Mouse (Mus musculus): ENCODE measurements around the gene Exoc3l2.
"Not testable (repeated sequence)": the region's sequence is repeated elsewhere in the genome, so short reads cannot be mapped to it uniquely, and the experiment has no call there.

Exoc3l2 gene

DNA sequence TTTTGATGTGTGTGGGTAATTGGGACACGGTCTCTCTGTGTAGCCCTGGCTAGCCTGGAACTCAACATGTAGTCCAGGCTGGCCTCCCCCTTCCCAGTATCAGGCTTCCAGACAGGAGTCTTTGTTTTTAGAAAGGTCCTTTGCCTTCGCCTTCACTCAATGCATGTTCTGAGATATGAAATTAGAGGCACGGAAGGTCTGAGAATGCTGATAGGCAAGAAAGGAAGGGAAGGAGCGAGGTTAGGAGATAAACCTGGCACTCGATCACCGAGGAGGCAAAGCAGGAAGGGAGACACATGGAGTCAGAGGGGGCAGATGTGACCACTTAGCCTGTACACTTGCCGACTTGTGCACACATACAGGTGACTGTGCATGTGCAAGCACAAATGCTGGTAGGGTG, 23.4 kb downstream of the Exoc3l2 start:
- DNase-seq (ENCODE audit: low spot score in 2 of 2), result no peak

DNA sequence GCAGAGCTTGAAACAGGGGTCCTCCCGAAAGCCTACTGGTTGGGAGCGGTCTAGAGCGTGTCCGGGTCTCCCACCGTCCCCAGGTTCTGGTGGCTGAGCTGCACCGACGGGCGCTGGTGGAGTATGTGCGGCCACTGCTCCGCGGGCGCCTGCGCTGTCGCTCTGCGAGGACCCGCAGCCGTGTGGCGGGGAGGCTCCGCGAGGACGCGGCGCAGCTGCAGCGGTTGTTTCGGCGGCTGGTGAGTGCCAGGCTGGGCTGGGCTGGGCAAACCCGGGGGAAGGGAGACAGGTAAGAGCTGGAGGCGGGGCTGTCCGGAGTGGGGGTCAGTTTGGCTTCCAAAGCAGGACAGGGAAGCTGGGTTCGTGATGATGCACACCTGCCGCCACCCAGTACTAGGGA, 26.4 kb downstream of the Exoc3l2 start:
- DNase-seq (ENCODE audit: low spot score in 2 of 2), result no peak

DNA sequence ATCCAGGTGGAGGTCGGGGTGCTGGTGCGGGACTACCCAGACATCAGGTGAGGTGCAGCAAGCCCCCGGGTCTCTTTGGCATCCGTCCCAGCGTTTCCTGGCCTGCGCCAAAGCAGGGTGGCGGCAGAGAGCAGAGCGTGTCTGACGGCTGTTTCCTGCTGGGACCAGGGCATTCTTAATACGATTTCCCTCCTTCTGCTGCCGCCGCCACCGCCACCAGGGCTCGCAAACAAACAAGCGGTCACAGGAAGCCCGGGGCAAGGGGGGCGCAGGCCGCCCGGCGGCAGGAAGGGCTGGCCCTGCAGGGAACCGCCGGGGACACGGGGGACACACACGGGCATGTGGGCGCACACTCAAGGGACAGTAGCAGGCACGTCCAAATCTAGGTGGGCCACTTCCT, 28.6 kb downstream of the Exoc3l2 start:
- no peak for DNase-seq (ENCODE audit: low spot score in 2 of 2)

DNA sequence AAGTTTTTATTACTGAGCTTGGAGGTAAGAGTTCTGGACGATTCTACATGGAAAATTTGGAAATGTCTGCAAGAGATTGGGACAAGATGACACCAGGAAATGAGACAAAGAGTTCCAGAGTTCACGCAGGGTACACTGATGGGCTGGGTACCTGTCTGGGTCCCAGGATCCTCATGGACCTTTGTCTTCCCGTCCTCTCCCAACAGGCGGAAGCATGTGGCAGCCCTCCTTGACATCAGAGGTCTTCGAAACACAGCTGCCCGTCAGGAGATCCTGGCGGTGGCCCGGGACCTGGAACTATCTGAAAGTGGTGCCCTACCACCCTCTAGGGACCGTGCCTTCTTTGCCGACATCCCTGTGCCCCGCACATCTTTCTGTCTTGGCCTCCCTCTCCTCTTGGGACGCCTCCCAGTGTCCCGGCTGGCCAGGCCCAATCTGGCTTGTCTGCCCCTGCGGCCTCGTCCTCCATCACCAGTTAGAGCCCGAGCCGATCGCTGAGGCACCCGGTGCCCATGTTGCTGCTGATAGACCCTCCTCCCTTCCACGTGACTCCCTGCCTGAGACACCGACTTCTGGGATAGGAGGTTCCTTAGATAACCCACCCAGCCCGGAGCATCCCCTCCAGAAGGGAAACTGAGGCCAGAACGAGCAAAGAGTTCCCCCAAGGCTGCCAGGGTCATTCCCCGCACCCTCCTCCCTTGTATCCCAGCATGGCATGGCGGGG, 31.8 kb downstream of the Exoc3l2 start:
- DNase-seq (ENCODE audit: low spot score in 2 of 2), result no peak

DNA sequence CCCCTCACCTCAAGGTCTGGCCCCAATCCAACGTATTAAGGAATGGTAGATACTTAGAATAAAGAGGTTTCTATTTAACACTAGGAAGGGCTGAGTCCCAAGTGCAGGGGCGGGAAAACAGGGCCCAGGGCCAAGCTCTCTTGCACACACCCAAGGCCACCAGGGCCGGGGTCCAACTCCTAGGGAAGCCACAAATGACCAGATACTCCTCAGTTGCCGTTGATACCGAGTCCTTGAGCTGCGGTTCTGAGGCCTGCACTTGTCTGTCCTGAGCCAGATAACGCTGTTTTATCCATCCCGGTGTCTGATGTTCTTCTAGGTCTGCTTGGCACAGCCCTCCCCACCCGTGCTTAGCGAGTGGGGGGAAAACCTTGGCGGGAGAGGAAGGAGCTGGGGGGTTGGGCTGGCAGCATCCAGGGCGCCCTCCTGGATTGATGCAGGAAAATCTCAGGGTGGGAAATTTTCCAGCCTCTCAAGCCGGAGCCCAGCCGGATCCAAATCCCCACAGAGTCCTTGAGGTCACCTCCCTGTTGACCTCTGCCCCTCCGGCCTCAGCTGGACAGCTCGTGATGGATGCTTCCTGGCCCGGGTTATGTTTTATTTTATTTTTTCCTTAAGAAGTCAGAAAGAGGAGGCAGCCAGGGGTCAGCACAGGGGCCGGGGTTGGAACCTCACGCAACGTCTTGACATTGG, 32.5 kb downstream of the Exoc3l2 start:
- DNase-seq (ENCODE audit: low spot score in 2 of 2), result no peak

DNA sequence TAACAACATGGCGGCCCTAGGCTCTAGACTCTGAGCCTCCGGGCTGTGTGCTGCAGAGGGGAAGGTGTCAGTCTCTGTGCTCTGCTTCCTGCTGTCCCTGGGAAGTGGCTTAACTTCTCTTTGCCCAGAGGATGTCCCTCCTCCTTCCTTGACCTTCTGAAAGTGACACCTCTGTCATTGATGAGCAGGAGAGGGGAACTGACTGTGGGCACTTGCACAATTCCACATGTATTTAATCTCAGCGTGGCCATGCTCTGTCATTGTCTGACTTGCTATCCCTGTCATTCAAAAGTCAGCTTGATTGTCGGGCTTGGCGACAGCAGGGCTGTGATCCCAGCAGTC, 33.1 kb downstream of the Exoc3l2 start:
- DNase-seq (ENCODE audit: low spot score in 2 of 2), result no peak

DNA sequence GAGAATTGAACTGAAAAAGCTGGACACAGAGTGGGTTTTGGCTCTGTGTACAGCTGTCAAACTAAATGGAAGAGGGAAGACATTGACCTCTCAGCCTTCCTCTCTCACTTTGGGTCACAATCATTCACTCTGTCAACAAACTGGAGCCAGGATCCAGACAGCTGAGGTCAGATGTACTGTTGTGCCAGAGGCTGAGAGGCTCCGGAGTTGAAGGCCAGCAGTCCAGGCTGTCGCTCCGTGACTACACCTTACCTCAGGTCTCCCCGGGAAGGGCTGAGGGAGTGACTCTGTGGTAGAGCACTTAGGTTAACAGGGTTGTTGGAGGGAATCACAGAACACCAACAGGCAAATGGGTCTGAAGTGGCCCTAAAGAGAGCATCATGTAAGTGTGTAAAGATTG, 35.2 kb downstream of the Exoc3l2 start:
- DNase-seq (ENCODE audit: low spot score in 2 of 2), result no peak

DNA sequence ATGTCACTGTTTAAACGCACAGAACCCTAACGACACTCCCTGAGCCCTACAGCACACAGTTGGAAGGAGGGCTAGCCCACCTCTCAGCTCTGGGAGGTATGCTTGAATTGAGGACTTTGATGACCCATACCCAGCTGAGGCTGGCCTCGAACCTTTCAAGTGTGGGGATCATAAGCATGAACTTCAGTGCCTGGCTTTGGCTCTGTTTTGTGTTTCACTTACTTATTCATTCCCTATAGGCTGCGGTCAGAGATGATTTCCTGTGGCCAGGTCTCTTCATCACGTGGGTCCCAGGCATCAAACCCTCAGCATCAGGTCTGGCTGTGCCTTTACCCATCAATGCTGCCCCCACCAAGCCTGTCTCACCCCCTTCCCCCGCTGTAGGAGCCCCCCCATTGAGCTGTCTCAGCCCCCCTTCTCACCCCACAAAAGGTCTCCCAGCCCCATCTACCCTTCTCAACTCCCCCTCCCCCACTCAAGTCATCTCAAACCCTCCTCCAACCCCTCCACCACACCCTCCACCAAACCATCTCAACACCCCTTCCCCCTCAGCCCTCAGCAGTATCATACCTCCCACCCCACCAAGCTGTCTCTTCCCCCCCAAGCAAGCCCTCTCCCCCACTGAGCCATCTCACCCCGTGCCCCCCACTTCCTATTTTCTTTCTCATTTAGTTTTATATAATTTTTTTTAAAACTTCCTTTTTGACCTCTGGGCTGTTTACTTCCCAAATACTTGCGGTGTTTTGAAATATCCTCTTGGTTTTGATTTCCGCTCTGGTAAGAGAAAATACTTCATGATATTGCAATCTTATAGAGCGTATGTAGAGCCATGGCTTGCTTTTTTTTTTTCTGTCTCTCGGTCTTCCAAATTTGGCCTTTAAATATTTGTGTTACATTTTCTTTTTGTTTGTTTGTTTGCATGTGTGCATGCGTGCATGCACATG, 37.6 kb downstream of the Exoc3l2 start:
- DNase-seq (ENCODE audit: low spot score in 2 of 2), result no peak

DNA sequence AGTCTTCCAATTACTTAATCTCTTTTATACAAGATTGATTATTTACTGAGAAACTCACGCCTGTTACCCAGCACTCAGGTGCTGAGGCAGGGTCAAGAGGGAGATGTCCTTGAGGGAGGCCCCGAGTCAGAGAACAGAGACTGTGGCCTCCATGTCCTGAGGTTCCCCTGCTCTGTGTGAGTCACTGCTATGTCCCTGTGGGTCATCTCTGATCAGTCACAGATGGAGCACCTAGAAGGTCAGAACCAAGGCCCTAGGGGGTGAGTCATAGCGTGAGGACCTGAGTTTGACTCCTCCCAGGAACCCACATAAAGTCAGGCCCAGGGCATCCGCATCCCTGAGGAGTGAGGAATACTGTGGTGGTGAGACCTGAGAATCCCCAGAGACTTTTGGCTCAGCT, 38.5 kb downstream of the Exoc3l2 start:
- no peak for DNase-seq (ENCODE audit: low spot score in 2 of 2)

DNA sequence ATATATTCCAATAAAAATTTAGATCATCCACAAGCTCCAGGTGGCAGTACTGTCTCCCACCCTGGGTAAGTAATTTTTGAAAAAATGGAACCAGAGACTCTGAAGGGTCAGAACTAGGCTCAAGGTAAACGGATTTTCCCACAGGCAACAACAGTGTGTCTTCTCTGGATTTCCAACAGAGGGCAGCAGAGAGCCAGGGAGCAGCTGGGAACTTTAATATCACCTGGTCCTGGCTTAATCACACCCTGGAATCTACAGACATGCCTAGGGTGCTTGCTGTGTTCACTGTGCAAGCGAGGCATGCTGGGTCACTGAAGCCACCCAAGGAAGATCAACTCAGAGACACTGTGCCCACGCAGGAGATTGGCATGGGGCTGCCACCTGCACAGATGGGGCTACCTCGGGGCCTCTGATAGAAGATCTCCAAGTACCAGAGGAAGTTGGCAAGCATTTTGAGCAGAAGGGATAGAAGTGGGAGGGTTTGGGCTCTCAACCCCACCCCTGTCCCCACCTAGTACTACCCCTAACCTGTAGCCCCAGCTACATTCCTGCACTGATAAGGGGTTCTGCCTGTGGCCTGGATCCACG, 40.4 kb downstream of the Exoc3l2 start:
- no peak for DNase-seq (ENCODE audit: low spot score in 2 of 2)

DNA sequence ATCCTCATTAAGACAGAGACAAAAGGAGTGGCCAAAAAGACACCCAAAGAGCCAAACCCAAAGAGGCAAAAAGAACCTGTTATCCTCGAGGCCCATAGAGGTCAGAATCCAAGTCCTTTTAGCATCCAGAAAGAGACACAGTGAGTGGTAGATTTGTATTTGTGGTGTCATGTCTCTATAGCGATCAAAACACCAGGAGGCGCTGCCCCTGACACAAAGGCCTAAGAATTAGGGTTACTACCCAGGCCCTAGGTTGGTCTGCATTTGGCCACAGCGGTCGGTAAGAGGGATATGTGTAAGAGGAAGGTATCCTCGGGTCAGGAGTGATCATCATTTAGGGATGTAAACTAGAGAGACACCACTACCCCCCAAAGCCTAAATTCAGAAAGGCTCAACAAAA, 43.2 kb downstream of the Exoc3l2 start:
- no peak for DNase-seq (ENCODE audit: low spot score in 2 of 2)

DNA sequence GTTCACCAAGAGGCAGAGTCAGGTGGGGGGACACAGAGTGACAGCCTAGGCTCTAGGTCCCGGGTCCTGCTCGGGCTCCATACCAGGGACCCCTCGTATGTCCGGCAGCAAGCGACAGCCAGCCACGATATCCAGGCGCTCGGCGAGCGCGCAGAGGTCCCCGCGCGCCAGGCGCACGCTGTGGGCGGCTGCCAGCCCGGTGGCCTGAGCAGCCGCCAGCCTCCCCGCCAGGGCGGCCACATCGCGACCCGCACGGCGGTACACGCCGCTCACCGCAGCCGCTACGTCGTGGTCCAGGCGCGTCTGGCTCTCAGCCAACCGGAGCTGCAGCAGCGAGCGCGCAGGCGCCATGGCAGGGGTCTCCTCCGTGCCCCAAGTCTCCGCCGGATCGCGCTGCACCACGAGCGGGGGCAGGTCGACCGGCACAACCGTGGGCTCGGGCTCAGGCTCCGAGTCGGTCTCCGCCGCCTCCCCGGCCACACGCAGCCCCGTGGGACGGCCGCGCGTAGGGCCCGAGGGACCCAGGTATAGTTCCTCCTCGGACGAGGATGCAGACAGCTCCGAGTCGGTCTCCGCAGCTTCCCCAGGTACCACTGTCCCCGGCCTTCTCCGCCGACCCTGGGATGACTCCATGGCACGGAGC, 44.0 kb downstream of the Exoc3l2 start:
- peak in 1 of 2 experiments; percentile 70 for DNase-seq (ENCODE audit: low spot score in 2 of 2)

DNA sequence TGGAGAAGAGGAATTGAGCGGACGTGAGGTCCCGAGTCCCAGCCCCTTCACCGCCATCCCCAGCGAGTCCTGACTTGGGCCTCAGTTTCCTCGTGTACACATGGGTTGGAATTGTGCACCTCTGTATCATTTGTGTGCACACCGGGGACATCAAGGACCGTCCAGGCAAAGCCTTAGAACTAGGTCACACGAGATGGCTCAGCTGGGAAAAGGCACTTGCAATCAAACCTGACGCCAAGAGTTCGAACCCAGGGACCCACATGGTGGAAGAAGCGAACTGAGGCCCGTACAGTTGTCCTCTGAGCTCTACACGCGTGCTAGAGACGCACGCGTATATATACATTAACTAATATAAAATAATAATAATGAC, 44.5 kb downstream of the Exoc3l2 start:
- no peak for DNase-seq (ENCODE audit: low spot score in 2 of 2)

DNA sequence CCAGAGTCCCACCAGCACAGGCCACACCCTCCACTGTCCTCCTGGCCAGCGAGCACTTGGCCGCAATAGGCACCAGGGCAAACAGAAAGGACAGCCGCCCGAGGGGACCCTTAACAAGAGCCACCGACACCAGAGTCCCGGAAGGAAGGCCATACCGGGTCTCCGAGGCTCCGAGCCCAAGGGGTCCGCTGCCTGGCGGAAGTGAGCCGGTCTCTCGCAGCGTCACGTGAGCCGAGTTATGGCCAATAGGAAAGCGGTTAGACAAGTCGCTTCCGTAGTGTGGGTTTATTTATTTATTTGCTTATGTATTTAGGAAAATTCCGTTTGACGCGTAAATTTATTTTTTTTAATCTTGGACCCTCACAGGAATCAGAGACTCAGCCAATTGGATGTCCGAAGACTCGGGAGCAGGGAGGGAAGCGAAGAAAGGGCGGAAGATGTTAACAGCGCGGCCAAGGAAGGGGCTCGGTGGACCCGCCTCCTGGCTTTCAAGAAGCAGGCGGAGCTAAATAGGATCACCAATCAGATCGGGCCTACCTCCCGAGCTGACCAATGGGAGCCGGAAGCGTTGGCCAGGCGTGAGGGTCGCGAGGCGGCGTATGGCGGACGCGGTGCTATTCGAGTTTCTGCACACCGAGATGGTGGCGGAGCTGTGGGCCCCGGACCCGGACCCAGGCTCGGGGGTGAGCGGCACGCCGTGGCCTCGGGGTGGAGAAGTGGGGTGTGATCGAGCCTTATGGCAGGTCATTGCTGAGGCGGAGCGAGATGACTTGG, 45.2 kb downstream of the Exoc3l2 start, which contains the start of the genes Bloc1s3 and Trappc6a:
Bloc1s3 (minus strand) TSS at position 218 of the 774 bp plus-strand sequence.
Trappc6a (plus strand) TSS at position 246 of the 774 bp plus-strand sequence.
- DNase-seq (ENCODE audit: low spot score in 2 of 2), result peak; percentile 90 to 93

DNA sequence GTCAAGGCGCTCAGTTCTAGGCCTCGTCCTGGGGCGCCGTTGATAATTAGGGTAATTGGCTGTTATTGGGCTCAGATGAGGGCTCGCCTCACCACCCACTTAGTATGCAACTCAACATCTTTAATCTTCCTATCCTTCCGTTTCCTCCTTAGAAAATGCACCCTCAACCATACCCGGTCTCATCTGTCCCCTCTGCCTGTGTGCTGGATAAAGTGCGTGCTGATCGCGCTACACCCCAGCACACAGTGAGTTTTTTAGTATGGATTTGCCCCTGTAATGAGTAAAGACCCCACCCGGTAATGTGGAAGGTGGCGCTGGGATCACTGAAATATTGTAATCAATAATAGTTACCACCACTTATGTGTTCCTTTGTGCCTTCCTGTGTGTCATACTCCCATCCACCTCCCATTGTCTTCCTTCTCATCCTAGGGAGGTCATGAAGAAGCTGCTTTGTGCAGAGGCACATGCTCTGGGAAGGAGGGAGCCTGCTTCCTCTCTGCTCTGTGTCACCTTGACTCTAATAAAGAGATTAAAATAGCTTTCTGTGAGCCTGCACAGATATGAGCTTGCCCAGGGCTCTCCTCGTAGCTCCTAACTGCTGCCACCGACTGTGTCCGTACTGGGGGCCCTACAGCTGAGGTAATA, 45.9 kb downstream of the Exoc3l2 start:
- DNase-seq (ENCODE audit: low spot score in 2 of 2), result no peak

DNA sequence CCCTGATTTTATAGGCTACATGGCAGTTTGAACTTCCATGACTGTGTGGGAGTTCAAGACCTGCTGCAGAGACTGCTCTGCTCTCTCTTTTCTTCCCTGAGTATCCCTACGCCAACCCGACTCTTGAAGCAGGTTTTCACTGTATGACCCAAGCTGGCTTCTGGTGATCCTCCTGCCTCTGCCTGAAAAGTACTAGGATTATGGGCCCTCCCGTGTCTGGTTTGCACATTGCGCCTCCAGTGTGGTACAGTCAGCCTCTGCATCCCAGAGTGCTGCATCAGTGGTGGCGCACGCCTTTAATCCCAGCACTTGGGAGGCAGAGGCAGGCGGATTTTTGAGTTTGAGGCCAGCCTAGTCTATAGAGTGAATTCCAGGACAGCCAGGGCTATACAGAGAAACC, 46.7 kb downstream of the Exoc3l2 start:
- DNase-seq (ENCODE audit: low spot score in 2 of 2), result no peak

DNA sequence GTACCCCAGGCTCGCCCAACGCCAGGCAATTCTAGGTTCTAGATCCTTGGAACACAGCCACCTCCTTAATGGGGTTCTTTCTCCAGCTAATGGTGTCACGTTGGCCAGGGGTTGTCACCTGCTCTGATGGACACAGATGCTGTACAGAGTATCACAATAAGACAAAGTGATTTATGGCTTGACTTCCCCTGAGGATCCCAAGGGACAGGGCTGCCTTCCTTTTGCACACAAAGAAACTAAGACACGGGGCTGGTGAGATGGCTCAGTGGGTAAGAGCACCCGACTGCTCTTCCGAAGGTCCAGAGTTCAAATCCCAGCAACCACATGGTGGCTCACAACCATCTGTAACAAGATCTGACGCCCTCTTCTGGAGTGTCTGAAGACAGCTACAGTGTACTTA, 48.8 kb downstream of the Exoc3l2 start:
- not testable (repeated sequence) for DNase-seq (ENCODE audit: low spot score in 2 of 2)

DNA sequence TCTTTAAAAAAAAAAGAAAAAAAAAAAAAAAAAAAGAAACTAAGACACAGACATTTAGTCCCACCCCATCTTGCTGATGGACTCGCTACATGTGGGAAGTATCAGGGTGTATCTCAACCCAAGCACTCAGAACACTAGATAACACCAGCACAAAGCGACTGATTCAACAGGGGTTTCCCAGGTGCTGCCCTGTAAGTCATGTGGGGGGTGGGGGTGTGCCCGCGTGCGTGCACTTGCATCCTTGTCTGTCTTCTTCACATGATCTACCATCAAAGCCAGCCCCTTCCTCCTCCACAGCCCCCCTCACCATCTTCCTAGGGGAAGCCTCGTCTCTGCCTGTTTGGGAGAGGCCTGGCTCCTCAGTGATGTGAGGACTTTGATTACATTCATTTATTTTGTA, 49.2 kb downstream of the Exoc3l2 start:
- DNase-seq (ENCODE audit: low spot score in 2 of 2), result no peak

DNA sequence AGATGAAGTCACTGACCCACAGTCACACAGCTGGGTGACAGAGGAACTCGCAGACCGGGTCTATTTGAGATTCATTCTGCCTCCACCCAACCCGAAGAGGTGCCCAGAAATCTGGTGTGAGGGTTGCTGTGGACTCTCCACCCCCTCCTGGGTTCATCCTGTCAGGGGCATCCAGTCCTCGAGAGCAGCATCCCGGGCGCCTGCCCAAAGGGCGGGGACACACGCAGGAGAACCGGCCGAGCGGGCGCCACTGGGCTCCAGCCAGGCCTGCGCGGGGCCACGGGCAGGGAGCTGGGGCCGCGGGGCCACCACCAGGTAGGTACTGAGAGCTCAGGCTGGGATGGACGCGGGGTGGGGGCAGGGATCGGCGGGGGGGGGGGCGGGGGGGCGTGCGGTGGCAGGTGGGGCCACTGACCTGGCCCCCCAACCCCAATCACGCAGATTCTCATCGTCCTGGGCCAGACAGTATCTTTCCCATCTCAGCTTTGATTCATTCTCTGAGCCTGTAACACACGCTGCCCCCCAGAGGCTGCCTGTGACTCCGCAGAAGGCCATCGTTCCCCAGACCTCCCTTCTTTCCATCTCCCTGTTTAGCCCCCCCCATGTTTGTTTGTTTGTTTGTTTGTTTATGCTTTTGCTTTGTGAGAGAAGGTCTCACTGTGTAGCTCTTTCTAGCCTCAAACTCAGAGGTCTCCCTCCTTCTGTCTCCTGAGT, 54.7 kb downstream of the Exoc3l2 start, which contains the start of gene Nkpd1:
Nkpd1 (plus strand) TSS at position 187 of the 714 bp plus-strand sequence.
- no peak for DNase-seq (ENCODE audit: low spot score in 2 of 2)
